Mouse (Mus musculus) hindbrain, embryonic 16.5 days (tissue): ENCODE measurements around the gene Mn1. TPM values are rescaled to one million over a fixed set of nuclear protein-coding genes. Genes with fewer than 3 reads are reported as not detected.
A peak's percentile ranks its signal among the peaks of the same experiment; 100 is the strongest.

Source experiments
- ATAC-seq: fragments of 200-750 bp; cut with Nextera tagmentation; 2 replicates; pipeline ENCODE4 v1.8.0; 2017; ENCODE audit warnings: moderate TSS enrichment, moderate library complexity
- H3K27ac ChIP-seq: fragments of 300-500 bp; sonication (generic); 2 replicates; pipeline ENCODE4 v1.5.1; 2014; ENCODE audit warnings: low read depth, mild to moderate bottlenecking, control low read depth, low read length, moderate library complexity
- H3K27me3 ChIP-seq: fragments of 300-500 bp; sonication (generic); replicated peaks from 2 replicates; pipeline ENCODE4 v1.6.1; 2014; ENCODE audit warnings: low read length; ENCODE audit not compliant: control insufficient read depth, insufficient read depth
- H3K36me3 ChIP-seq: fragments of 300-500 bp; sonication (generic); 2 replicates; pipeline ENCODE4 v1.6.1; 2014; ENCODE audit warnings: mild to moderate bottlenecking, low read length, moderate library complexity, mixed read lengths; ENCODE audit not compliant: control insufficient read depth, insufficient read depth
- H3K4me1 ChIP-seq: fragments of 300-500 bp; sonication (generic); 2 replicates; pipeline ENCODE4 v1.6.1; 2014; ENCODE audit warnings: low read depth, low read length; ENCODE audit not compliant: control insufficient read depth, insufficient read depth
- H3K4me2 ChIP-seq: fragments of 300-500 bp; sonication (generic); 2 replicates; pipeline ENCODE4 v1.6.1; 2014; ENCODE audit warnings: mild to moderate bottlenecking, low read length, control low read depth, moderate library complexity
- H3K4me3 ChIP-seq: fragments of 300-500 bp; sonication (generic); 2 replicates; pipeline ENCODE4 v1.5.1; 2014; ENCODE audit warnings: mild to moderate bottlenecking, low read length, control low read depth, moderate library complexity
- H3K9ac ChIP-seq: fragments of 300-500 bp; sonication (generic); 2 replicates; pipeline ENCODE4 v1.6.1; 2014; ENCODE audit warnings: low read depth, mild to moderate bottlenecking, control low read depth, low read length, moderate library complexity
- H3K9me3 ChIP-seq: fragments of 300-500 bp; sonication (generic); 2 replicates; pipeline ENCODE4 v1.6.1; 2014; ENCODE audit warnings: mild to moderate bottlenecking, low read length, moderate library complexity; ENCODE audit not compliant: control insufficient read depth
- WGBS: fragments of 180-500 bp; shearing (Covaris S2); extraction: QIAGEN DNeasy Blood & Tissue Kit; methylation state at CpG from one replicate; pipeline ENCODE4 v1.1.7; 2014; 5-methylcytosine and 5-hydroxymethylcytosine counted together
- polyA plus RNA-seq: library from polyadenylated mRNA; unstranded; fragments of >200 nt; fragmentation: Nextera tagmentation; extraction: Ambion mirVana; gene quantifications from 2 replicates; pipeline ENCODE4 v1.2.1, GENCODE M21; 2015

Gene Mn1
- polyA plus RNA-seq, 1 experiment from 2014 or later = 22.3 TPM

DNA sequence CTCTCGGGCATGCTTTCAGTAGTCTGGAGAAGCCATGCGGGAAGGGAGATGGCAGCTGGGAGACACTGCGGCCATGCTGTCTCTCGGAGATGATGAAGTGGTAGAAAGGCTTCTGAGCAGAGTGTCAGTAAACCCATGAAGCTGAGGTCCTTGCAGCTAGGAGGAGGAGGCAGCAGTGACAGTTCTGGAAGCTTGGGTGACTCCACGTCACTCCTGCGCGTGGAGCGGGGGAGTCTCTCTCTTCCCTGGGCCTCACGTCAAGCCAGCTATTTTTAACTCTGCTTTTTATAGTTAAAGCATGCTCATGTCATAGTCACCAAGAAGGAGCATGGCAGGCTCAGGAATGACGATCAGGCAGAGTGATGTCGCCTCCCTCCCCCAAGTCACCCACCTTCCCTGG is 56.3 kb downstream of the Mn1 start:
- WGBS = 76% methylated on average over 11 of the region's 11 CpGs
- Histone ChIP-seq H3K9ac (no peak overlapping the region), H3K4me1 (peaks cover 2% of the 10 kb centered on the region; the same call in 1 of the 2 replicates), H3K27ac (no peak overlapping the region), H3K9me3 (0 out of 2 replicates have a peak, but pooled peaks cover 2% of the 10 kb centered on the region), H3K4me2 (no peak overlapping the region), H3K36me3 (no peaks in the 10 kb centered on the region), H3K4me3 (no peak overlapping the region), H3K27me3 (no peaks in the 10 kb centered on the region)
- ATAC-seq = no peak

DNA sequence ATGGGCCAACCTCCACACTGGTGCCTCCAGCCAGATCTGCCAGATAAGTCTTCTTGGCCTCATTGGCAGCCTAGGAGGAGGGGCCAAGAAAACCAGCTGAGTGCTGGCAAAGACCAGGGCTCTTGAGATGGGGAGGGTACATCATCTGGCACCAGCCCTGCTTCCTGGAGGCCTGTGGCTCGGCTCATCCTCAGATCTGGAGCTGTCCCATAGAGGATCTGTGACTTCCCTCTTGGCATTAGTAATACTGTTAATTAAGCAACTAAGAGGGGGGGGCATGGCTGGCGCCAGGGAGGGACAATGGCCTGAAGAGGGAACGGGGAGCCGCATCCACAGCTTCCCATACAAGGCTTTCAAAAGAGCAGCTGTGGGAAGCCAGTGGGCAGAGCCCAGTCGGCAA is 58.6 kb downstream of the Mn1 start:
- no peak overlapping the region for H3K4me3 ChIP-seq
- H3K4me1 ChIP-seq = peaks cover 2% of the 10 kb centered on the region; the same call in 1 of the 2 replicates
- no peaks in the 10 kb centered on the region for H3K27me3 ChIP-seq
- H3K36me3 ChIP-seq = no peaks in the 10 kb centered on the region
- peak; percentile 86 for ATAC-seq
- H3K4me2 ChIP-seq = no peak overlapping the region
- 42% methylated on average over 5 of the region's 5 CpGs for WGBS
- H3K9me3 ChIP-seq = no peaks in the 10 kb centered on the region
- no peak overlapping the region for H3K9ac ChIP-seq
- no peak overlapping the region for H3K27ac ChIP-seq

DNA sequence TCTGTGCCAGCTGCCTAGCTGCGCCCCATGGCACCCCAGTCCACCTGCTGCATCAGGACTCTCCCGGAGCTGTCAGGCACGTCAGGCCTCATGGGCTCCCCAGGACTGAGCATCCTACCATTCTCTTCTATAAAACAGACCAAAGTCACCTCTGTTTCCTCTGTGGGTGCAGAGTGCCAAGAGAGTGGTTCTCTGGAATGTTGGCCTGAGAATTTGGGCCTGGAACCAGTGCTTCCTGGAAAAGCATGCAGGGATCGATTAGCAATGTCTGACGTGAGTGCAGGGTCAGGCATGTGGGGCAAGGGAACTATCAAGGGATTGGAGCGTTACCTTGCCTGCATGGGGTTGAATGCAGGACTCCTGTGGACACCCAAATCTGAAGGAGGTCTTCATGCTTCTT is 59.0 kb downstream of the Mn1 start:
- no peaks in the 10 kb centered on the region for H3K36me3 ChIP-seq
- H3K27me3 ChIP-seq = no peaks in the 10 kb centered on the region
- no peak overlapping the region for H3K4me3 ChIP-seq
- H3K9ac ChIP-seq = no peak overlapping the region
- 68% methylated on average over 6 of the region's 6 CpGs for WGBS
- H3K27ac ChIP-seq = 0 out of 2 replicates have a peak overlapping the region, but pooled peaks have one; percentile 29
- H3K9me3 ChIP-seq = no peaks in the 10 kb centered on the region
- H3K4me2 ChIP-seq = no peak overlapping the region
- peaks cover 2% of the 10 kb centered on the region; the same call in 1 of the 2 replicates for H3K4me1 ChIP-seq
- no peak for ATAC-seq

DNA sequence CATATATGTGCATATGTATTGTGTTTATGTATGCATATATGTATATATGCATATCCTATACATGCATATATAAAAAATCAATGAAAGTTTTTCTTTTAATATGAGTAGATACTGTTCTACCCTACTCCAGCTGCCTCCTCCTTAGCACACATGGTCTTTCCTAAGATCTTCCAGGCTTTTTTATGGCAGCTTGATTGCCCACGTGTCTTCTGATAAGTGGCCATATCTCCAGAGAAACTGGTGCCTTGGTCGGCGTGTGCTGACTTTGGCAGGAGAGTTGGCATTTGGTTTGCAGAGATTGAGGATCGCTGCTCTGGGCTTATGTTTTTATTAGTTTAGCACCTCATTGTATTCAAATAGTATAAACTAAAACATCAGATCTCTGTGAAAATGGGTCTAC is 68.7 kb downstream of the Mn1 start:
- no peak overlapping the region for H3K4me2 ChIP-seq
- H3K36me3 ChIP-seq = no peaks in the 10 kb centered on the region
- H3K27me3 ChIP-seq = no peaks in the 10 kb centered on the region
- no peaks in the 10 kb centered on the region for H3K4me1 ChIP-seq
- no peak overlapping the region for H3K9ac ChIP-seq
- H3K27ac ChIP-seq = no peak overlapping the region
- no peak overlapping the region for H3K4me3 ChIP-seq
- no peak for ATAC-seq
- 90% methylated on average over 4 of the region's 4 CpGs for WGBS
- H3K9me3 ChIP-seq = peaks cover 4% of the 10 kb centered on the region; the same call in 1 of the 2 replicates

DNA sequence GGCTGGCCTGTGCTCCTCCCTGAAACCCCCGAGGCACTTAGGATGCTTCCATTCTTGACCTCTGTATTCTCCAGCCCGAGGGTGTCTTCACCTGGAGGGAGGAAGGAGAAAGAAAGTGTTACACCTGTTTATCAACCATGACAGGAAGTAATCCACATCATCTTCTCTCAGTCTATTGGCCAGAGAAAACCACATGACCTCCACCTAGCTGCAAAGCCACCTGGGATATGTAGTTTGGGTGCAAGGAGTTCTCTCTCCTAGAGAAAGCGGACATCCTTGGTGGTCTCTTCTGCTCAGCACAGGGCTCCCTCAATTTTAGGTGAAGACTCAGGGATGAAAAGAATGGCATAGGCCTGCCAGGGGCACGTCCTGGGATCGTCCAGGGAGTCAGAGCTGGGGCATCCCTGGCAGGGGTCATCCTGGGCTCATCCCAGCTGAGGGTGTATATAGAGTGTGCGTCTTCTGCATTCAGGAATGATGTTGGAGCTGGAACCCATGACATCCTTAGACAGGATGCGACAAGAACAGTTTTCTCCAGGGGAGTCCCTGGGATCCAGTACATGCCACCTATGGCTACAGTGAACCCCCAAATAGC is 72.0 kb downstream of the Mn1 start:
- H3K4me3 ChIP-seq = no peak overlapping the region

DNA sequence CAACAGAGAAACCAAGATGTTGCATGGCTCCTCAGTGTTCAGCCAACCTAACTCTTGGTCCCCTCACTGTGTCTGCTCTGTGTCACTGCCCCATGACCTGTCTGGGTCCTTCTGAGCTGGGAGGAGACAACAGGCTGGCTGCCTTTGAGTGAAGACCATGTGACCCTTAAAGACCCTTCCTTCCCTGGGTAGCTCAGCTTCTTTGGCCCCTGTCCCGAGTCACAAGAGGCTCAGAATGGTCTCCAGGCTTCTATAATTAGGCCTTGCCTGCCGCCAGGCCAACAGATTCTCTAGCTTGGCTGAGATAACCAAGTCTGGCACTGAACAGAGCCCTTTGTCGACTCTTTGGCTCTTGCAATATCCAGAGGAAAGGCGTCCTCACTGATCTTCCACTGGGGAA is 73.4 kb downstream of the Mn1 start:
- Histone ChIP-seq H3K27ac (no peak overlapping the region), H3K9me3 (no peaks in the 10 kb centered on the region), H3K9ac (no peak overlapping the region), H3K36me3 (no peaks in the 10 kb centered on the region), H3K27me3 (no peaks in the 10 kb centered on the region), H3K4me2 (no peak overlapping the region), H3K4me1 (no peaks in the 10 kb centered on the region), H3K4me3 (no peak overlapping the region)
- no peak for ATAC-seq
- 71% methylated on average over 4 of the region's 4 CpGs for WGBS

More for the DNA sequence above, 72.0 kb downstream of the Mn1 start:
- H3K9me3 ChIP-seq = no peaks in the 10 kb centered on the region
- no peaks in the 10 kb centered on the region for H3K27me3 ChIP-seq
- peak; percentile 89; the same call in 1 of the 2 replicates for ATAC-seq
- H3K9ac ChIP-seq = no peak overlapping the region
- 55% methylated on average over 7 of the region's 7 CpGs for WGBS
- H3K4me1 ChIP-seq = no peaks in the 10 kb centered on the region
- H3K27ac ChIP-seq = no peak overlapping the region
- H3K4me2 ChIP-seq = peak overlapping the region; percentile 39; the same call in 1 of the 2 replicates
- H3K36me3 ChIP-seq = no peaks in the 10 kb centered on the region

DNA sequence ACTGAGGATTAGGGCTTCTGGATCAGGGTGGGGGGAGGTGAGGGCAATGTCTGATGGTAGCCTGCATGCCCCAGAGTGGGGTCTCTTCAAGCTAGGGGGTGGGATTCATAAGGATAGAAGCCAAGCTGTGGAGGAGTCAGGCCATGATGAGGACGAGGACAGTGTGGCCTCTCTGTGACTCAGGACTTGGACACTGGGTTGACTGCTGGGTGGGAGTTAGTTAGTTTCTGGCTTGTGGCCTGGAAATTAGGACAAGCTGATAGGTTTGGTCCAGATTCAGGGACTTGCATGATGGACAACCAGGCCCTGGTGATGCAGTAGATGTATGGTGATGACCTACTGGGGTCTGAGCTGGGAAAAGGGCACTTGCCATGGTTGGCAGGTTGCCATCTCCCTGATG is 74.3 kb downstream of the Mn1 start:
- 95% methylated on average over 1 of the region's 1 CpGs for WGBS
- no peak overlapping the region for H3K4me3 ChIP-seq

DNA sequence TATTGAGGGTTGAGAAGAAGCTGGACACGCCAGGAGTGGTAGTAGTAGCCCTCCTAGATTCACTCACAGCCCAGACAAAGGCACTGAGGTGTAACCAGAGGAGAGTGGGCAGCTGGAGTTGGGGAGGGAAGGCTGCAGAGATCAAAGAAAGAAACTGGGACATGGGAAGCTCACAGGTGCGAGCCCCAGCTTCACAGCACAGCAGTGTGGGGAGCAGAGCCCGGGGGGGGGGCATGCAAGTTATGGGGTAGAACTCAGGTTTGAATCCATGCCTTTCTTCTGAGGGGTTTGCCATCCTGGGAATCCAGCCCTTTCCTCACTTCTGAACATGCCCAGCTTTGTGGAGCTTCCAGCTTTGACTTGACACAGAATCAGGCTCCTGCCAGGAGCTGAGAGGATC is 82.9 kb downstream of the Mn1 start:
- 81% methylated on average over 3 of the region's 3 CpGs for WGBS
- ATAC-seq = no peak

More for the DNA sequence above, 74.3 kb downstream of the Mn1 start:
- 0 out of 2 replicates have a peak, but pooled peaks cover 2% of the 10 kb centered on the region for H3K4me1 ChIP-seq
- H3K4me2 ChIP-seq = no peak overlapping the region
- H3K27ac ChIP-seq = no peak overlapping the region
- no peak overlapping the region for H3K9ac ChIP-seq
- no peaks in the 10 kb centered on the region for H3K27me3 ChIP-seq
- no peak for ATAC-seq
- no peaks in the 10 kb centered on the region for H3K9me3 ChIP-seq
- H3K36me3 ChIP-seq = no peaks in the 10 kb centered on the region

DNA sequence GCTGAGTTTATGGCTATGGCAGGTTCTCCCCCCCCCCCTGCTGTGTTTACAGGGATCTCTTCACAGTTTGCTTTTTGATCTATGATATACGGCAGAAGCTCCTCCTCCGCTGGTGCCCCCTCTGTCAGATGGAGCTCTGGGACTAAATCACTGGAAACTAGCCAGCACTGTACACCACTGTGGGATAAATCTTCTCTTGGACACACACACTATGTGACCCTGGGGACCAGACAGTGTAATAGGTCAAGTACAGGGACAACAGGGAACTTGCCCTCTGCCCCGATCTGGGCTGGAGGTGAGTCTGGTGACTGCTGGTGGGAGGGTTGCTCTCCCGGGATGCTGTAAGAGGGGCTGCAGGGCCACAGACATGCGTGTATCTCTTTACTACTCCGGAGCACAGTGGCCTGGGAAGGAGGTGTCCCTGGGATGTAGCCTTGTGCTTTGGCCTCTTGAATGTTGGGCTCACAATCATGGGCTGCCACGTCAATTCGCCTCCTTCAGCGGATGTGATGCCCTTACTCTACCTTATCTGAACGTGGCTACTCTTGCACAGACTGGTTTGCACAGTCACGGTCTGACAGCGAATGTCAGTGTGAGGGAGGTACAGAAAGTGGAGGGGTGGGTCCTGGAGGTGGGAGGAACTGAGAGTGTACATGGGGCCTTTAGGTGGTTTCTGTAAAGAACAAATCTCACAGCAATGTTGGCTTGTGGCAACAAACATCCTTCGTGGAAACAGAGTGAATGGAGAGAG is 84.7 kb downstream of the Mn1 start:
- H3K9me3 ChIP-seq = no peaks in the 10 kb centered on the region
- no peaks in the 10 kb centered on the region for H3K27me3 ChIP-seq
- H3K27ac ChIP-seq = no peak overlapping the region
- H3K9ac ChIP-seq = no peak overlapping the region
- H3K4me3 ChIP-seq = no peak overlapping the region
- no peak overlapping the region for H3K4me2 ChIP-seq
- ATAC-seq = no peak
- WGBS = 74% methylated on average over 13 of the region's 13 CpGs
- no peaks in the 10 kb centered on the region for H3K36me3 ChIP-seq
- H3K4me1 ChIP-seq = peaks cover 8% of the 10 kb centered on the region

More for the DNA sequence above, 82.9 kb downstream of the Mn1 start:
- Histone ChIP-seq H3K4me2 (no peak overlapping the region), H3K36me3 (no peaks in the 10 kb centered on the region), H3K27ac (no peak overlapping the region), H3K27me3 (no peaks in the 10 kb centered on the region), H3K9ac (no peak overlapping the region), H3K9me3 (no peaks in the 10 kb centered on the region), H3K4me1 (peaks cover 6% of the 10 kb centered on the region), H3K4me3 (no peak overlapping the region)
